Mouse (Mus musculus): ENCODE data around the gene Casp9.

Casp9 gene

DNA sequence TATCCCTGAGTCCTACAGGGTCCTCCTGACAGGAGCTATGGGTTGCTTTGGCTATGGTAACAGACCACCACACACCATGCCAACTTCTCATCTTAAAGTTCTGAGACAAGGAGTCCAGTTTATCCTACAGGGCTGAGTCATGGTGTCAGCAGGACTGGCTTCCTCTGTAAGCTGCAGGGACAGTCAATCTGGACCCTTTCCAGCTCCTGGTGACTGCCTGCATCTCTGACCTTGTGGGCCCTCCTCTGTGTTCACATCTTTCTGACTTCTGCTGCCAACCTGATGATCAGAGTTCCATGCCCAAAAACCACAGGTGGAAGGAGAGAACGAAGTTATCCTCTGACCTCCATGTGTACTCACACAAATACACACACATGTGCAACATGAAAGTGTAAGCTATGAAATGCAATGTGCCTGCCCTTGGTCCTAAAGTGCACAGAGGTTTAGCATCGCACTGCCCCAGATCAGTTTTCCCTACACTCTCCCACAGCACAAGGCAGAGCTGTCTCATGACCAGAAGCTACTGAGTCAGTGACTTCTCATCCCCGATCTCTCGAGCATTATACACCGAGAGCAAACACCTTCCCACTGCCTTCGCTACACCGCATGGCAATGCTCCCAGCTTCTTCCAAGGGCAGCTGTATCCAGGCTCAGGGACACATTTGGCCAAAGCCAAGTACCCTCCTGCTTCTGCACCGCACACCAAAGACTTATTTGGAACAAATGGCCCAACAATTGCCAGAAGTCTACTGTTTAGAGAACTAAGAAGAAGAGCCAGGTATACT, 12.0 kb upstream of the Casp9 start:
- no peak for DNase-seq (ENCODE audit: low spot score)

GRCm38 (mm10) chr4:141784835-141785234, 8.6 kb upstream of the Casp9 start:
- no peak for DNase-seq (ENCODE audit: low spot score)

DNA sequence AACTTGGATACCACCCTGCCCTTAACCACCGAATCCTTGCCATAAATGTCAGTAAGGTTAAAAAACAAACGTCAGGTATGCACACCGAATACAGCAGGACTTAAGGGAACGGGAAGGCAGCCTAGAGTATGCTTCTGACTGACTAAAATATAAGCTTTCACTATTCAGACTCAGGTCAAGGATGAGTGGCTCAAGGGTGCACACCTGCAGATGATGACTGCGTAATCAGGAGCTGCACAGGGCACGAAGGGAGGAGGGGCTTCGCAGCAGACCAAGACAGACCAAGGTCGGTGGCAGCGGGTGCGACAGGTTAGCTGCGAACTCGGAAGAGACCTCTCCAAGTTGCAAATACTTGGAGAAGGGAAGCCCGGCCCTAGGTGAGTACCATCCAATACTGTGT, 7.3 kb upstream of the Casp9 start:
- DNase-seq (ENCODE audit: low spot score) = no peak

DNA sequence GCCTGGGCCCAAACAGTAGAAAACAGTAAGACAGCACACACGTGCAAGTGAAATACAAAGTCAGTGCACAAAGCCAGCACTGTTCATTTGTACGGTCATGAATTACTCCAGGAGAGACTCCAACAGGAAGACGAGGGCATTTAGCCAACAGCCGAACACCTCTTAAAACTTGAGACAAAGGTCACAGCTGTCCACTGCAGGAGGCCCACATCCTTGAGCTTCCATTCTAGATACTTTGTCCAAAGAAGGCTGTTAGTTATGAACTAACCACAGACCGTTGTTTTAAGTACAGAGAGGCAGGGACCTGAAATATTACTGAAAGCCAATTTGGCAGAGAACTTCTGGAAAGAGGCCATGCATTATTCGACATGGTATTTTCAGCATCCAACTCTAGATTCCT, 6.4 kb upstream of the Casp9 start:
- no peak for DNase-seq (ENCODE audit: low spot score)

DNA sequence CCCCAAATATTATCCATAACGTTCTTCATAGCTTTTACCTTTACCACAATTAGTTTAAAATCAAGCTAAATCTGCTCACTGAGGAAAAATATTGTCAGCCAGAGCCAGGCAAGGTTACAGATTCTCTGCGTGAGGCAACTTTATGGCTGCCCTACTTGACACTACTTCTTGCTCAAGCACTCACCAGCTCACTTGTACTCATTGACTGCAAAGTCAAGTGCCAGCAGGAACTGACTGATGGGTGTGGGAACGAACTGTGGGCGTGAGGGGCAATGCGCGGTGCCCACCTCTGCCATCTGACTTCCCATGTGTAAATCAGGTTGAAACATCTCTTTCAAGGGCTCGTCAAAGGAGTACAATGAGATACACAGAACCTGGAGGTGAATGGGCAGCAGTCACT, 6.0 kb upstream of the Casp9 start:
- no peak for DNase-seq (ENCODE audit: low spot score)

GRCm38 (mm10) chr4:141789564-141790218, 3.7 kb upstream of the Casp9 start:
- DNase-seq (ENCODE audit: low spot score) = no peak

DNA sequence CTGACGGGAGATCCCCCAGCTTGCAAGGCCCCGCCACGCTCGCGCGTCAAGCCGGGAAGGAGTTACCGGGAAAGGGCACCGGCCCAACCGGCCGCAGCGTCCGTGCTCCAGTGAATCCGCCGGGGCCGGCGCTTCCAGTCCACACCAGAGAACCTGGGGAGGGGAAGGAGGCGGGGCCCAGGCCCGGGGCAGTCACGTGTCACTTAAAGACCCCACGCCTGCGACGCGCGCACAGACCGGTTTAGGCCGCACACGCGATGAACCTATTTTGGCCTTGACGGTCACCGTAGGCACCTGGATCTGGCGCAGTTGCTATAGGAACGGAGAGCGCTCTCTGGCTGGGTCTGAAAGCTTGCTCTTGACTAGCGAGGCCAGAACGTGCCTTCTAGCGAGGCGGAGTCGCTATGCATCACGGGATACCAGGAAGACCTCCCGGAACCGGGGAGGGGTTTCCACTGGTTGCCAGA, 2.9 kb upstream of the Casp9 start, which contains the start of gene Dnajc16:
TSS of gene Dnajc16 (minus strand) at position 408 of the 467 bp plus-strand sequence.
- DNase-seq (ENCODE audit: low spot score) = peak; percentile 99

GRCm38 (mm10) chr4:141791486-141791885, 1.9 kb upstream of the Casp9 start:
- no peak for DNase-seq (ENCODE audit: low spot score)

- no peak for DNase-seq (ENCODE audit: low spot score)
Measured at GRCm38 (mm10) chr4:141791951-141792350, 1.5 kb upstream of the Casp9 start.

DNA sequence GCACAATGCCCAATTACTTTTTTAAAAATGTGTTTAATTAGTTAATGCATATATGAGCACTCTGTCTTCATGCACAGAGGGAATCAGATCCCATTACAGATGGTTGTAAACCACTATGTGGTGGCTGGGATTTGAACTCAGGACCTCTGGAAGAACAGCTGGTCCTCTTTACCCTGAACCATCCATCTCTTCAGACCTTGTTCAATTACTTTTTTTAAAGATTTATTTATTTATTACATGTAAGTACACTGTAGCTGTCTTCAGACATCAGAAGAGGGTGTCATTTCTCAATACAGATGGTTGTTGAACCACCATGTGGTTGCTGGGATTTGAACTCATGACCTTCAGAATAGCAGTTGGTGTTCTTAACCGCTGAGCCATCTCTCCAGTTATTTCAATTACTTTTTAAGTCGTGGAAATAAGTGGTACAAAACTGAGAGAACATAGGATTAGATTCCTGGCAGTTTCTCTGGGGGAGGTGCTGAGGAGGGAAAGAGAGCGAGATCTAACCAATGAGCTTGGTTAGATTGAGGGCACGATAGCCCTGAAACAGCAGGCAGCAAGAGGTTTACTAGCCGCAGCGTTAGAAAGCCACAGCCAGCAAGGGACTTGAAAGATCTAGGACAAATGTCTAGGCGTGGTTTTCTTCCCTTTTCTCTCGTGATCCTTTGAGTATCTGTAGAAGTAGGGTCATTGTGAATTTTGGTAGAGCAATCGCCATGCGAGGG, 694 bp upstream of the Casp9 start:
- no peak for DNase-seq (ENCODE audit: low spot score)

DNA sequence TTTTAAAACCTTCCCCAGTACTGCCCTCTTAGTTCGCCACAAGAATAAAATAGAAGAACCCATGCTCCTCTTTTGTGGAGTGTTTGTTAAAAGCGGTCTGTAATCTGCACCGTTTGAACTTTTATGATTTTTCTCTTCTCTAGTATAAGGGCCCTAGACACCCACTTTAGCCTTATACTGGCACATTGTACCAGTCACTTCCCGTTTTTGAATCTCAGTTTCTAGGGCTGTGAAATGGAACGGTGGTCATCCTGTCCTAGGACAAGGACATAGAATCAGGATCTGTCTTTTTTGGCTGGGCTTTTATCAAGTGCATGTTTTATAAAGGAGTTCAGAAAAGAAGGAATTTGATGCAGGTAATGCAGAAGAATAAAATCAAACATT, 732 bp downstream of the Casp9 start:
- DNase-seq (ENCODE audit: low spot score) = no peak

DNA sequence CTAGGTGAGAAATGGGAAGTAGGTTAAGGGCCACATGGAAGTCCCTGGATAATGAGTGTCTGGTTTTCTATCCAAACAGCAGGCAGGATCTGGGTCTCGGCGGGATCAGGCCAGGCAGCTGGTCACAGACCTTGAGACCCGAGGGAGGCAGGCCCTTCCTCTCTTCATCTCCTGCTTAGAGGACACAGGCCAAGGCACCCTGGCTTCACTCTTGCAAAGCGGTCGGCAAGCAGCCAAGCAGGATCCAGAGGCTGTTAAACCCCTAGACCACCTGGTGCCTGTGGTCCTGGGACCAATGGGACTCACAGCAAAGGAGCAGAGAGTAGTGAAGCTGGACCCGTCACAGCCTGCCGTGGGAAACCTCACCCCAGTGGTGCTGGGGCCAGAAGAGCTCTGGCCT, 2.9 kb downstream of the Casp9 start:
- no peak for DNase-seq (ENCODE audit: low spot score)

DNA sequence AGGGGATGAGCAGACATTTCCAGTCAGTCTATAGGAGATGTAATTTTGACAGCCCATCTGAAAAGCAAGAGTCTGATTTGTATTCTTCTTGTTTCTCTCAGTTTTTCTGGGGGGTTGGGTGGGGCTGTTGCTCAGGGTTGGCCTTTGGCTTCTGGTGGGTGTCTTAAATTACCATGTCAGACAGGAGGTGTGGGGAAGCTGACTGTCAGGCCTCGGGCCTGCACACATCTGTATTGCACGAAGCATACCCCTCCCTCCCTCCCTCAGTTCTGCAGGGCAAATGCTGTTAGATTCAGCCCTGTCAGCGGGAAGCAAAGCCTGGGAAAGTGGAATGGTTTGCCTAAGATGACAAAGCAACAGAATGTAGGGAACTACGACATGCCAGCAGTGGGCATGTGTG, 3.5 kb downstream of the Casp9 start:
- no peak for DNase-seq (ENCODE audit: low spot score)

DNA sequence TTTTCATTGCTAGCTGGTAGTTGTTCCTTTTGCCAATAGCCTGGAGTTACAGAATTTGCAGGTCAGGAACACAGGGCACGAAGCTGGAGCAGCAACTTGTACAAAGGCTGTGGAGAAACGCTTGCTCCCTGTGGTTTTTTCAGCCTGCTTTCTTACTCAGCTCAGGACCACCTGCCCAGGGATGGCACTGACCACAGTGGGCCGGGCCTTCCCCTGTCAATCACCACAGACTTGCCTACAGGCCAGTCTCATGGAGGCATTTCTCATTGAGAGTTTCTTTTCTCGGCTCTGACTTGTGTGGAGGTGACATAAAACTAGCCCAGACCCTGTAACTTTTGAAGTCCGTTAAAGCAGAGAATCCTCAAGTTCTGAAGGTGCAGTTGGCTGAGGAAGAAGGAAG, 4.1 kb downstream of the Casp9 start:
- DNase-seq (ENCODE audit: low spot score) = no peak

GRCm38 (mm10) chr4:141804105-141804504, 10.7 kb downstream of the Casp9 start:
- DNase-seq (ENCODE audit: low spot score) = no peak

DNA sequence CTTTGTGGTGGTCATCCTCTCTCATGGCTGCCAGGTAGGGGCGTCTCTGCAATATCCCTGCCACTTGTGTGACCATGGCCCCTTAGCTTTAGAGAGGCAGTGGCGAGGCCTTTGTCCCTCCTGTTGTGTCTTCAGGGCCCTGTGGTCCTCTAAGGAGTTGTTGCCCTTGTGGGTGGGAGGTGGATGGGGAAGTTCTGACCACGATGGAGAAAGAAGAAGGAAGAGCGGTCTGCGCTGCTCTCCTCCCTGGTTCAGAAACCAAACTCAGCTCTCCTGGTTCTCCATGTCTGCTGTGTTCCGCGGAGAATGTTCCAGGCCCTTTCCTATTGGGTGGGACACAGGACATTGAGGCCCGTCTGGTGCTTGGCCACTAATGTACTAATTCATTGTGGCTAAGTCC, 12.5 kb downstream of the Casp9 start:
- no peak for DNase-seq (ENCODE audit: low spot score)

DNA sequence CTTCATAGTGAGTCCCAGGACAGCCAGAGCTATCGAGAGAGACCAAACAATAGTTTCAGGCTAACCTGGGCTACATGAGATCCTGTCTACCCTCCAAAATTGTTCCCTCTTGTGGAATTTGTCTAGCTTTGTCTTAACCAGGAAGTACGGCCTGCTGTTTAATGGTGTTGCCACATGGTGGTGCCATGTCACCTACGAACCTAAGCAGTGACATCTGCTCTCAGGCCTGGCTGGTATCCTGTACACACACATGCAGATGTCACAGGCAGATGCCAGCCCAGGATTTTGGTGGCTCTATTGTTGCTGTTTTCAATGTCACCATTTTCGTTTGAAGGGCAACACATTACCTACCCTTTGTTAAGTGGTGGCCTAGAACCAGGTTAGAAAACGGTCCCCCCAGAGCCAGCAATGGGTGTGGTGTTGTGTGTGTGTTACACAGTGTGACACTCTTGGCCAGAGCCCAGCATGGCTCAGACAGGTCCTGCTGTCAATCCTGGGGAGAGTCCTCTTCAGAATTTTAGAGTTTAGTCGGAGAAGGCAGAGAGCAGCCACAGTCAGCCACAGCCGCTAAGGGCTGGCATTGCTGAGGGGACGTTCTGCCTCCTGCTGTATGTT, 16.5 kb downstream of the Casp9 start:
- peak; percentile 72 for DNase-seq (ENCODE audit: low spot score)

DNA sequence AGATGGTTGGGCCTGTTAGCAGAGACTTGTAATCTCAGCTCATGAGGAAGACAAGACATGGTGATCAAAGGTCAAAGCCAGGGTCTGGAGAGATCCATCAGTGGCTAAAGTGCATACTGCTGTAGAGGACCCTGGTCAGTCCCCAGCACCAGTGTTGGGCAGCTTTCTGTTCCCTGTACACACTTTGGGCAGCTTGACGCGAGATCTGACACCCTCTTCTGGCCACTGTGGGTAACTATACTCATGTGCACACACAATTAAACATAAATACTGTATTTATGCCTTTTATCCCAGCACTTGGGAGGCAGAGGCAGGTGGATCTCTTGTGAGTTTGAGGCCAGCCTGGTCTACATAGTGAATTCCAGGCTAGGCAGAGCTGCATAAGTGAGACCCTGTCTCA, 17.6 kb downstream of the Casp9 start:
- no peak for DNase-seq (ENCODE audit: low spot score)

- no peak for DNase-seq (ENCODE audit: low spot score)
Measured at GRCm38 (mm10) chr4:141811375-141811774, 18.0 kb downstream of the Casp9 start.

- no peak for DNase-seq (ENCODE audit: low spot score)
Measured at GRCm38 (mm10) chr4:141816267-141816666, 22.9 kb downstream of the Casp9 start.

DNA sequence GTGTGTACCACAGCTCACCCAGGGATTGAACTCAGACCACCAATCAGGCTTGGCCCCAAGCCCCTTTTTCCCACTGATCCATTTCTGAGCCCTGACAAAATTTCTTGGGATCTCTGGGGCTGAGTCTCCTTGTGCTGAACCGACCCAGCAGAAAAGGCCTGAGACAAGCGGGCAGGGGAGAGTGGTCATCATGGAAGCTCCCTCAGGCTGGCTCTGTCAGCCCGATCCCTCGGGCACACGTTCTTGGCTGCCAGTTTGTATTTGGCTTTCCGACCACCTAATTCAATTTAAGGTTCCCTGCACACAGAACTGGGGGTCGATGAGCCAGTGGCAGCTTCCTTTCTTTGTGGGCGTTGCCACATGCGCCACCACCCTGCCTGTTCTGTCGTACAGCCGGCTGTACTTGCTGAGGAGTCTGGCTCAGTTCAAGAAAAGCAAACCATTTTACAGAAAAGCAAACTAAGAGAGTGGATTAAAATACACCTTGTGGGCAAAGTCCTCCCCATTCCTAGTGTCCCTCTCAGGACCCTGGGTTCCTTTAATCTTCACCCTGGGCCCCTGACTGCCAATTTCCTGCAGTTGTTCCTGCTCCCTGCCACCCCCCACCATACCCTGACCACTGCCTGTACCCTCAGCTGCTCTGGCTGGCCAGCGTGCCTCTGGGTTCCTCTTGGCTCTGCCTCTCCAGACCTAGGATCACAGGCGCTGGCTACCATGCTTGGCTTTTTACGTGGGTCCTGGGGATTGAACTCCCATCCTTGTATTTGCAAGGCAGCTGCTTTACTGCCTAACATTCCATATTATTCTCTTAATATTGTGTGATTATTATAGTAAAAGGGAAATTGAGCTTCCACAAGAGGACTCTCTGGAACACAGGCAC, 23.6 kb downstream of the Casp9 start:
- DNase-seq (ENCODE audit: low spot score) = no peak

DNA sequence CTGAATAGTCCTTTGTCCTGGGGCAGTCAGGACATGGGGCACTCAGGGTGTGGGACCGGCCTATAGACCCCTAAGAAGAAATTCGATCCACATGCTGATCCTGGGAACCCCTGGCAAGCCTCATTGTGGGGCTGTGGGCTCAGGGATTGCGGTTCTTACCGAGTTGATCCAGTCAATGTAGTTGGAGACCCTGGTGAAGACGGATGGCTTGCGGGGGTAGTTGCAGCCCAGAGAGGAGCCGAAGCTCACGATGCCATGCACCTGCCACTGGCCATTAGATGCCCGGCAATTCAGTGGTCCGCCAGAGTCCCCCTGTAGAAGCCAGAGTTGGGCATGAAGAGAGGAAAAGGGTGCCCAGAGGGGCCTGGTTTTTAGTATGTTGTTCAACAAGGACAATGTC, 24.3 kb downstream of the Casp9 start:
- DNase-seq (ENCODE audit: low spot score) = no peak

Measured in retina, embryonic 14.5 days (tissue).